Mouse (Mus musculus) yolk sac, embryonic 10.5 days (tissue): Measurements from ENCODE around the gene Gm42791.

Experiments
- DNase-seq: peaks from one replicate; pipeline ENCODE4 v3.0.0-alpha.2; 2017; ENCODE audit warnings: low spot score

Gene Gm42791

DNA sequence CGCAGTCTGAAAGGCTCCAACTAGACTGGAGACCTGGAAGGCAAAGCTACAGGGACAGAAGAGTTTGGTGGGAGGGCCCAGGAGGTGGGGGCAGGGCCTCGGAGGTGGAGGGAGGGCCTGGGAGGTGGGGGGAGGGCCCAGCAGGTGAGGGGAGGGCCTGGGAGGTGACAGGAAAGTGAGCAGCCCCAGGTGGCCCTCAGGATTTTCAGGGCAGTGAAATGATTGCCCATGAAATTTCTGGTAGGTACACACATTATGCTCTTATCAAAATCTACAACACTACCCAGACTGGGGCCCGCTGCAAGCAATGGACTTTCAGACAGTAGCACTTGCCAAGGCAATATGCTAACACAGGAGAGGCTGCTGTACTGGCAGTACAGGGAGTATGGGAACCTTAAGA, 125.4 kb downstream of the Gm42791 start:
- no peak for DNase-seq

- no peak for DNase-seq
Observed at GRCm38 (mm10) chr5:148867766-148868165, 127.2 kb downstream of the Gm42791 start.

DNA sequence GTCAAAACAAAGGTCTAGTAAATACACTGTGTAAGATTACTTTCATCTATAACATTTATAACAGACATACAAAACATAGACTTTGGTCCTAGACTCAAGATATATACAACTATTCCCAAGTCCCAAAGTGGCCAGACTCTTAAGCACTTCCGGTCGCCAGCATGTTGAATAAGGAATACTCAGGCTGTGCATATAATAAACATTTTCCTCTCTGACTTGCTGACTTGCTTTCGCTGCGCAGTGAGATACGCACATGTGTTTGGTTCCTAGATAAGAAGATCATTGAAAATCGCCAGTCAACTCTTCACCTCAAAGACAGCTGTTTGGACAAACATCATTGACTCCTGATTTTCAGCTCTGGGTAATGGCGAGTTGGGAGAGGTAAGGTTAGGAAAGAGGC, 127.8 kb downstream of the Gm42791 start:
- no peak for DNase-seq

GRCm38 (mm10) chr5:148866571-148866970, 128.4 kb downstream of the Gm42791 start:
- no peak for DNase-seq

- no peak for DNase-seq
Observed at GRCm38 (mm10) chr5:148863409-148863808, 131.5 kb downstream of the Gm42791 start.

GRCm38 (mm10) chr5:148862853-148863252, 132.1 kb downstream of the Gm42791 start:
- DNase-seq, result no peak

DNA sequence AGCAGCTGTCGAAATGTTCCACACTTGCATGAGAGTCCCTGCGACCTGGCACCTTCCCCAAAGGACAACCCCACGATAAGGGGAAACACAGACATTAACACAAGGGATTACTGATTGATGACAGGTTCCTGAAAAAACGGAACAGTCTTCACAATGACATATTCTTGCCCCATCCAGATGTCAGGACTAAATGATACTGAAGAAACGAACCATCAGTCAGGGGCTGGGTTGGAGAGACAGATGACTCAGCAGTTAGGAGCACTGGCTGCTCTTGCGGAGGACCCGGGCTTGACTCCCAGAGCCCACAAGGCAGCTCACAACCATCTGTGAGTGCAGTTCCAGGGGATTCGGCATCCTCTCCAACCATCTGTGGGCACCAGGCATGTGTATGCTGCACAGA, 132.8 kb downstream of the Gm42791 start:
- no peak for DNase-seq

DNA sequence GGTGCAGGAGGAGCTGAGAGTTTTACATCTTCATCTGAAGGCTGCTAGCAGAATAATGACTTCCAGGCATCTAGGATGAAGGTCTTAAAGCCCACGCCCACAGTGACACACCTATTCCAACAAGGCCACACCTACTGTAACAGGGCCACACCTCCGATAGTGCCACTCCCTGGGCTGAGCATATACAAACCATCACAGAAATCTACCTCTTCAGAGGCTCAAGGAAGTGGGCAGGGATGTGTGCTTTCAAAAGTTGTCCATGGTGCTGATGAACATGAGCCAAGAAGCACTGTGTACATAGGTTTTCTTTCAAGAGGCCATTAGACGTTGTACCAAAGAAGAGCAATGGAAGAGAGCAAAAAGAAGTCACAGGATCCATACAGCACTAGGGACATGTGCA, 137.4 kb downstream of the Gm42791 start:
- no peak for DNase-seq

DNA sequence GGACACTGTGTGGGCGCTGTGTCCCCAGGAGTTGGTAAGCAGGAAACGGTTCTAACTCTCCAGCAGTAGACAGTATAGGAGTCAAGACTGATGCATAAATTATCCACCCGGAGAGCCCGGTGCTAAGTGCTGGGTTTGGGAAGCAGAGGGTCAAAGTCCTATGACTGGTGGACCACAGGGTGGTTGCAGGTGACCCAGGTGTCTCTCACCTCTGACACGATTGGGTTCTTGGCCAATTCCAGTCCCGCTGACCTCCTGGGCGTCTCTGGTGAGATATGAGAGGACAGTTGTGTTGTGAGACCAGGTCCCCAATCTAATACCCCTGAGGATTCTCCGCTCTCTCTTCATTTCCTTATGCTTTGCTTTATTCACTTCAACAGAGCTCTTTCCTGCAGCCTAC, 139.9 kb downstream of the Gm42791 start:
- DNase-seq, result no peak

GRCm38 (mm10) chr5:148854166-148854565, 140.8 kb downstream of the Gm42791 start:
- DNase-seq, result no peak

DNA sequence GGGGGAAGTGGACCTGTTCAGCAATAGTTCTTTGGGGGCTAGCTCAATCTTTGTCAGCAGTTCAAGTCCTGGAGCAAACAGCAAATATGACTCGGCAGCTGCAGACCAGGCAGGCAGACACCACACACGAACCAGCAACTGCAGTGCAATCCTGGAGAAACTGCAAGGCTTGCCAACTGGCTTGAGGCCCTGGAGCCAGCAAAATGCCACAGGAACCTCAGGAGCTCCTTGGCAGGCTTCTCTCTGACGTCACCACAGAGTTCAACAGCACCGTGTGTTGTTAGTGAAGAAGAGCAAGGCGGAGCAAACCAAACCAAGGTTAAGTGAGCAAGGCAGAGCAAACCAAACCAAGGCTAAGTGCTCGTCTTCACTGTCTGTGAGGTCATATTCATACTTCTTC, 145.4 kb downstream of the Gm42791 start:
- no peak for DNase-seq

GRCm38 (mm10) chr5:148847032-148847431, 147.9 kb downstream of the Gm42791 start:
- DNase-seq, result no peak
